In the genomic region with DNA sequence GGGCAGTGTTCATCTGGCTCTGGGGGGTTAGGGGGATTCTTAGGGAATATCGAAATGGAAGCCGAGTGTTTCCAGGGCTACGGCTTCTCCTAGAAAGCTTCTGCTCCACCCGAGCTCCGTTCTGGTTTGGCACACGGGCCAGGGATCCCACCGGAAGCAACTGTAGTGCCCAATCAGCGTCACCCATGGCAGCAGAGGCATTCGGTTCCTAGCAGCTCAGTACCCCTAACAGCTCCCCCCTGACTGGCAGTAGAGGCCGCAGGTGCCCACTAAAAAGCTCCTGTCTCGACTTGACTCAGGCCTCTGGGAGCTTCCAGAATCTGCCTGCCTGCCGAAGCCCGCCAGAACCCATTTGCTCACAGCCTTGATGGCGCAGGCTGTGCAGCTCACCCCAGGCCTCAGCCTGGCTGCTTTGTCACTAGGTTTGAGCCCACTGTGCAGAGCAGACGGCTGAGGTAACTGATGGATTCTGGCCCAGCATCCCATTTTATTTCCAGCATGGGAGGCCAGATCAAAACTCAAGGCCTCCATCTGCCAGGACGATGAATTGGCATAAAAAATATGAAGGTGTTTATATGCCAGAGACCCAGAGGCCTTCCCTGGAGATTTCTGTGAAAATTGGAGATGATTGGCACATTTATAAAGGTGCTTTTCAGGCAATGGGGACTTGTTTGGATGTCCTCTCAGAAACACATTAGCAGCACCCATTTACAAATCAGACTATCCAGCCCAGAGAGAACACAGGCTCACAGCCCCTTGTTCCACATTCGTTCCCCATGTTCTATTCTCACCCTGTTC, we compare ENCODE assay signal across 13 mouse cellular contexts.
DNase-seq lines count a peak whose midpoint lies in the region; ATAC-seq lines count a peak whose summit lies in the region.
"Had no signal": no experiment of that assay in that cellular context is flagged by ENCODE, and none has a peak within 500 bp of the region (broad histone marks: within the 10 kb centered on the region; RNA-seq: fewer than 3 reads in every experiment).

No protein-coding gene starts in this region.

- H3K9me3 ChIP-seq in forebrain, embryonic 10.5 days, result no peaks in the 10 kb centered on the region
- H3K9me3 ChIP-seq in forebrain, embryonic 11.5 days (ENCODE audit: control insufficient read depth, low read length), result no peaks in the 10 kb centered on the region
- no peaks in the 10 kb centered on the region for H3K9me3 ChIP-seq in forebrain, embryonic 14.5 days (replicated peaks; ENCODE audit: control insufficient read depth, low read length)
- no peaks in the 10 kb centered on the region for H3K9me3 ChIP-seq in heart, embryonic 12.5 days (replicated peaks)
- H3K9me3 ChIP-seq: liver, embryonic 15.5 days had no signal

- no peaks in the 10 kb centered on the region for H3K36me3 ChIP-seq in forebrain, embryonic 10.5 days (replicated peaks)
- H3K36me3 ChIP-seq in forebrain, embryonic 11.5 days (ENCODE audit: control insufficient read depth, insufficient read depth, low read length), result no peaks in the 10 kb centered on the region
- H3K36me3 ChIP-seq in forebrain, embryonic 14.5 days (ENCODE audit: control insufficient read depth, insufficient read depth, low read length), result no peaks in the 10 kb centered on the region
- no peaks in the 10 kb centered on the region for H3K36me3 ChIP-seq in heart, embryonic 12.5 days
- H3K36me3 ChIP-seq: liver, embryonic 15.5 days had no signal

- 0 out of 2 replicates have a peak overlapping the region, but pooled peaks have one; percentile 25 for H3K27ac ChIP-seq in forebrain, embryonic 10.5 days
- no peak overlapping the region for H3K27ac ChIP-seq in forebrain, embryonic 11.5 days (ENCODE audit: low read depth, low read length)
- no peak overlapping the region; the same call in 1 of the 2 replicates for H3K27ac ChIP-seq in forebrain, embryonic 14.5 days (ENCODE audit: low read depth, low read length)
- H3K27ac ChIP-seq in heart, embryonic 12.5 days (ENCODE audit: poor library complexity, severe bottlenecking), result no peak overlapping the region
- H3K27ac ChIP-seq: left cerebral cortex, adult 2 months; liver, embryonic 15.5 days had no signal

- no peak overlapping the region for H3K9ac ChIP-seq in forebrain, embryonic 11.5 days (ENCODE audit: low read length)
- no peak overlapping the region for H3K9ac ChIP-seq in forebrain, embryonic 14.5 days (ENCODE audit: low read length)
- no peak overlapping the region for H3K9ac ChIP-seq in heart, embryonic 12.5 days
- H3K9ac ChIP-seq: liver, embryonic 15.5 days had no signal

- no peak for ATAC-seq in forebrain, embryonic 11.5 days (replicated peaks; ENCODE audit: low FRiP score)
- ATAC-seq in forebrain, embryonic 14.5 days, result peak; percentile 52; the same call in 1 of the 2 replicates
- ATAC-seq in granulocyte monocyte progenitor cell, adult 5-6 weeks (replicated peaks; ENCODE audit: poor library complexity, severe bottlenecking), result no peak
- ATAC-seq in heart, embryonic 12.5 days (ENCODE audit: insufficient number of reproducible peaks, low FRiP score), result no peak
- no peak for ATAC-seq in monocyte, adult 5-6 weeks (replicated peaks; ENCODE audit: insufficient number of reproducible peaks, low FRiP score, low TSS enrichment, poor library complexity, severe bottlenecking)
- ATAC-seq: inflammation-experienced regulatory T-cells, adult 6 months had no signal

- peaks cover 15% of the 10 kb centered on the region for H3K4me1 ChIP-seq in forebrain, embryonic 10.5 days
- H3K4me1 ChIP-seq in forebrain, embryonic 11.5 days (replicated peaks; ENCODE audit: control insufficient read depth, insufficient read depth, low read length), result no peaks in the 10 kb centered on the region
- peaks cover 15% of the 10 kb centered on the region for H3K4me1 ChIP-seq in forebrain, embryonic 14.5 days (ENCODE audit: control insufficient read depth, insufficient read depth, low read length)
- 0 out of 2 replicates have a peak, but pooled peaks cover 5% of the 10 kb centered on the region for H3K4me1 ChIP-seq in heart, embryonic 12.5 days (replicated peaks)
- H3K4me1 ChIP-seq: liver, embryonic 15.5 days had no signal

- no peaks in the 10 kb centered on the region for H3K27me3 ChIP-seq in forebrain, embryonic 10.5 days (ENCODE audit: poor library complexity, severe bottlenecking)
- no peaks in the 10 kb centered on the region for H3K27me3 ChIP-seq in forebrain, embryonic 11.5 days (ENCODE audit: control insufficient read depth, insufficient read depth, low read length)
- no peaks in the 10 kb centered on the region for H3K27me3 ChIP-seq in forebrain, embryonic 14.5 days (replicated peaks; ENCODE audit: control insufficient read depth, insufficient read depth, low read length)
- H3K27me3 ChIP-seq in heart, embryonic 12.5 days (replicated peaks), result no peaks in the 10 kb centered on the region
- H3K27me3 ChIP-seq: liver, embryonic 15.5 days had no signal

- H3K4me2 ChIP-seq in forebrain, embryonic 11.5 days (ENCODE audit: low read depth, low read length, severe bottlenecking), result no peak overlapping the region
- H3K4me2 ChIP-seq in forebrain, embryonic 14.5 days (ENCODE audit: low read length), result no peak overlapping the region
- no peak overlapping the region for H3K4me2 ChIP-seq in heart, embryonic 12.5 days
- H3K4me2 ChIP-seq: liver, embryonic 15.5 days had no signal

- no peak for DNase-seq in forebrain, embryonic 10.5 days (ENCODE audit: extremely low spot score, low spot score)
- no peak for DNase-seq in forebrain, embryonic 11.5 days (ENCODE audit: low spot score)
- DNase-seq in brain, adult 2 months (ENCODE audit: low read depth, low spot score), result peak; percentile 96
- peak; percentile 22 for DNase-seq in forebrain, embryonic 14.5 days (ENCODE audit: low spot score)
- peak; percentile 17 to 28 for DNase-seq in layer of hippocampus, postnatal 36 days
- DNase-seq: adrenal gland, adult 8-10 months; thymus, postnatal 4 days had no signal

- H3K4me3 ChIP-seq in forebrain, embryonic 10.5 days, result no peak overlapping the region
- no peak overlapping the region for H3K4me3 ChIP-seq in forebrain, embryonic 11.5 days (ENCODE audit: low read depth, low read length)
- no peak overlapping the region for H3K4me3 ChIP-seq in forebrain, embryonic 14.5 days (ENCODE audit: low read depth, low read length)
- no peak overlapping the region for H3K4me3 ChIP-seq in heart, embryonic 12.5 days
- H3K4me3 ChIP-seq: left cerebral cortex, adult 2 months; liver, embryonic 15.5 days had no signal

- 81% methylated on average over 17 of the region's 17 CpGs for WGBS in forebrain, embryonic 10.5 days
- 81% methylated on average over 17 of the region's 17 CpGs for WGBS in forebrain, embryonic 11.5 days
- 71% methylated on average over 17 of the region's 17 CpGs for WGBS in forebrain, embryonic 14.5 days
- 72% methylated on average over 17 of the region's 17 CpGs for WGBS in heart, embryonic 12.5 days

Comparison
In these comparisons a context has a peak if more than half of its experiments do, and no peak if none do; other contexts are left out.
1. DNase-seq: peak in brain, adult 2 months (single experiment), forebrain, embryonic 14.5 days (single experiment) and layer of hippocampus, postnatal 36 days (2 of 2); none in forebrain, embryonic 10.5 days (single experiment) and forebrain, embryonic 11.5 days (single experiment).